Mouse (Mus musculus) olfactory bulb, adult 2 months (tissue): ENCODE data around the gene Acsl6. TPM values are rescaled to one million over a fixed set of nuclear protein-coding genes. Genes with fewer than 3 reads are reported as not detected.

Source experiments
- H3K27ac ChIP-seq: fragments of 200-500 bp; 2 replicates; pipeline ENCODE4 v1.5.1; 2012; ENCODE audit warnings: low read depth, low read length; ENCODE audit not compliant: insufficient read depth
- H3K4me1 ChIP-seq: fragments of 200-500 bp; 2 replicates; pipeline ENCODE4 v1.6.1; 2012; ENCODE audit warnings: low read length; ENCODE audit not compliant: control insufficient read depth, insufficient read depth
- H3K4me3 ChIP-seq: fragments of 200-500 bp; 2 replicates; pipeline ENCODE4 v1.5.1; 2012; ENCODE audit warnings: mild to moderate bottlenecking, low read depth, low read length, moderate library complexity; ENCODE audit not compliant: insufficient read depth
- CTCF ChIP-seq: fragments of 200-500 bp; IDR thresholded peaks from 2 replicates; pipeline ENCODE4 v1.5.1; 2012; ENCODE audit warnings: low read depth, mild to moderate bottlenecking, low read length, moderate library complexity; ENCODE audit not compliant: insufficient read depth
- POLR2A ChIP-seq: fragments of 200-500 bp; IDR thresholded peaks from 2 replicates; pipeline ENCODE4 v1.6.1; 2012; ENCODE audit warnings: mild to moderate bottlenecking, low read depth, low read length, moderate library complexity; ENCODE audit not compliant: insufficient read depth
- WGBS: fragments of 180-500 bp; shearing (Covaris S2); methylation state at CpG from one replicate; pipeline ENCODE4 v1.1.7; 2018; 5-methylcytosine and 5-hydroxymethylcytosine counted together
- polyA plus RNA-seq: library from polyadenylated mRNA; stranded (reverse); fragments of >200 nt; gene quantifications from 2 replicates; pipeline ENCODE4 v1.2.4, GENCODE M21; 2012; ENCODE audit warnings: low replicate concordance; ENCODE audit not compliant: missing spikeins, insufficient read depth, insufficient read length

The Acsl6 gene
- polyA plus RNA-seq, 1 experiment: 91.1 TPM

GRCm38 (mm10) chr11:54404885-54405284 lies 101.3 kb downstream of the Acsl6 start:
- WGBS: 91% methylated on average over 4 of the region's 4 CpGs
- TF ChIP-seq CTCF (no peak), POLR2A (no peak)

GRCm38 (mm10) chr11:54406930-54407546 lies 103.4 kb downstream of the Acsl6 start:
- no peak overlapping the region for H3K4me3 ChIP-seq
- WGBS: 81% methylated on average over 4 of the region's 4 CpGs
- TF ChIP-seq POLR2A (no peak), CTCF (no peak)
- no peak overlapping the region for H3K27ac ChIP-seq
- H3K4me1 ChIP-seq: no peaks in the 10 kb centered on the region

More at GRCm38 (mm10) chr11:54404885-54405284, 101.3 kb downstream of the Acsl6 start:
- Histone ChIP-seq H3K4me1 (no peaks in the 10 kb centered on the region), H3K4me3 (no peak overlapping the region), H3K27ac (no peak overlapping the region)

- no peak for TF ChIP-seq CTCF
- no peak for TF ChIP-seq POLR2A
These were observed 107.0 kb downstream of the Acsl6 start for GRCm38 (mm10) chr11:54410612-54411011.

GRCm38 (mm10) chr11:54413017-54413416 lies 109.4 kb downstream of the Acsl6 start:
- TF ChIP-seq CTCF (no peak), POLR2A (no peak)
- Histone ChIP-seq H3K27ac (no peak overlapping the region), H3K4me1 (no peaks in the 10 kb centered on the region), H3K4me3 (no peak overlapping the region)
- 36% methylated on average over 6 of the region's 6 CpGs for WGBS

More at GRCm38 (mm10) chr11:54410612-54411011, 107.0 kb downstream of the Acsl6 start:
- H3K4me1 ChIP-seq: no peaks in the 10 kb centered on the region
- H3K27ac ChIP-seq: no peak overlapping the region
- no peak overlapping the region for H3K4me3 ChIP-seq

Other genes starting within 250 kb of the Acsl6 start
- gene Pdlim4, start 234.8 kb upstream of the Acsl6 start, polyA plus RNA-seq: not detected in 2 replicates
- gene P4ha2, start 203.7 kb upstream of the Acsl6 start, polyA plus RNA-seq: not detected in 2 replicates
- gene Csf2, start 54.1 kb upstream of the Acsl6 start, polyA plus RNA-seq: not detected in 2 replicates
- gene Il3, start 36.5 kb upstream of the Acsl6 start, polyA plus RNA-seq: not detected in 2 replicates
- gene Meikin, start 66.9 kb downstream of the Acsl6 start, polyA plus RNA-seq: not detected in 2 replicates
- not detected in 2 replicates for gene Fnip1, start 134.4 kb downstream of the Acsl6 start, polyA plus RNA-seq
- not detected in 2 replicates for gene Rapgef6, start 219.0 kb downstream of the Acsl6 start, polyA plus RNA-seq